Mouse (Mus musculus): ENCODE measurements at regions not wholly inside any gene's neighbourhood (a gene's known extent, or its start where the extent isn't known, plus 50 kb on each side); places are given as distances from the start of the nearest gene placed in this dataset.
A peak's percentile ranks its signal among the peaks of the same experiment; 100 is the strongest.
"Not testable (repeated sequence)": the region's sequence is repeated elsewhere in the genome, so short reads cannot be mapped to it uniquely, and the experiment has no call there.

- DNase-seq (ENCODE audit: low spot score in 2 of 2), result no peak
Observed at GRCm38 (mm10) chr15:24419736-24420135, 993.8 kb downstream of the Basp1 start.

DNA sequence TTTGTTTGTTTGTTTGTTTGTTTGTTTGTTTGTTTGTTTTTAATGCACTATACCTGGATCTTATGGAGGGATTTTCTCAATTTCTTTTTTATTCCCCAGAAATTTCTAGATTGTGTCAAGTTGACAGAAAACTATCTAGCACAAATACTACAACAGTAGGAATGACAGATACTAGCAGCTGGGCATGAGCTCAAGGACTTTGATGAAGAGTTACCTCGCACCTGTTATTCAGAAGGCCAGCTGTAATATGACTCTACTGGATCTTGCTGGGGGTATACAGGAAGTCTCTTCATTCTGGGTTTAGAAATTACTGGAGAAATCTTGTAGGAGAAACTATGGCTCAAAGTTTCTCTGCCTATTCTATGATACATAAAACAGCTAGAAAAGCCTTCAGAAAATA is 994.4 kb downstream of the Basp1 start:
- no peak for DNase-seq (ENCODE audit: low spot score in 2 of 2)

- DNase-seq (ENCODE audit: low spot score in 2 of 2), result peak; percentile 65 to 79
Observed at GRCm38 (mm10) chr15:24407691-24408090, 1005.9 kb downstream of the Basp1 start.

GRCm38 (mm10) chr15:24405305-24405704 is 1008.3 kb downstream of the Basp1 start:
- DNase-seq (ENCODE audit: low spot score in 2 of 2), result no peak

GRCm38 (mm10) chr15:24400088-24400487 is 1013.5 kb downstream of the Basp1 start:
- DNase-seq (ENCODE audit: low spot score in 2 of 2), result no peak

DNA sequence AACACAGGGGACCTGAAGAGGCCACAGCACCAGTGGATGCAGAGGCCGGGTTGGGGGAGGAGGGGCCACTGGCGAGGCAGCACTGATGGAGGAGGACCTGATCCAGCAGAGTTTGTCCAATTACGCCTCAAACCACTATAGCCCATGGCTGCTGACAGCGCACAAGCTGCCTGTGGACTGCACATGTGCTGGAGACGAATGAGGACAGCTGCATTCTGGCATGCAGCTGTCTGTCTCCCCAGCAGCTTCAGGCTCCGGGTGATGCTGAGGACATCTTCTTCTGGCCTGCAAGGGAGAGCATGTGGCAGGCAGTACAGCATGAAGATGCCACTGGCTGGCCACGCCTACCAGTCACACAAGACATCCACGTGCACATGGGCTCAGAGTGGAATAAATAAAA is 1055.2 kb downstream of the Basp1 start:
- no peak for DNase-seq (ENCODE audit: low spot score in 2 of 2)

GRCm38 (mm10) chr15:24348975-24349560 is 1064.5 kb downstream of the Basp1 start:
- no peak for DNase-seq (ENCODE audit: low spot score in 2 of 2)

GRCm38 (mm10) chr15:24335876-24336275 is 1077.7 kb downstream of the Basp1 start:
- not testable (repeated sequence) for DNase-seq (ENCODE audit: low spot score in 2 of 2)

- DNase-seq (ENCODE audit: low spot score in 2 of 2), result not testable (repeated sequence)
Observed at GRCm38 (mm10) chr15:24303123-24303522, 1110.4 kb downstream of the Basp1 start.

GRCm38 (mm10) chr15:24297236-24297635 is 1116.3 kb downstream of the Basp1 start:
- no peak for DNase-seq (ENCODE audit: low spot score in 2 of 2)

DNA sequence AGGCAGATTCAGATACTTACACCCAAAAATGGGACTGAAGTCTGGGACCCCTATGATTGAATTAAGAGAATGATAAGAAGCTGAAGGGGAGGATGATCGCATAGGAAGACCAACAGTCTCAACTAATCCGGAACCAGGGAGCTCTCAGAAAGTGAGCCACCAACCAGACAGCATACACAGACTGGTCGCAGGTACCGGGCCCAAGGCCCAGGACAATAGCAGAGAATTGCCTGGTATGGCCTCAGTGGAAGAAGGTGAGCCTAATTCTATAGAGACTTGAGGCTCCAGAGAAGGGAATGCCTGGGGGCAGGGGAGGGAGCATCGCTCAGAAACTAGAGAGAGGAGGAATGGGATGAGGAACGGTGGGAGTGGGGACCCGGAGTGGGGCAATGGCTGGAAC is 1116.8 kb downstream of the Basp1 start:
- no peak for DNase-seq (ENCODE audit: low spot score in 2 of 2)

- DNase-seq (ENCODE audit: low spot score in 2 of 2), result no peak
Observed at GRCm38 (mm10) chr15:24275100-24275499, 1138.5 kb downstream of the Basp1 start.

GRCm38 (mm10) chr15:24267360-24267759 is 1146.2 kb downstream of the Basp1 start:
- no peak for DNase-seq (ENCODE audit: low spot score in 2 of 2)

Data from left cerebral cortex, adult 18-20 months (tissue).